Mouse (Mus musculus): Measurements from ENCODE around the gene Crybb1.

- TF ChIP-seq CTCF (IDR thresholded peaks at IDR 0.05; ENCODE audit: extremely low read depth, insufficient read depth, insufficient read length, insufficient replicate concordance): no peak
- TF ChIP-seq POLR2A (IDR thresholded peaks at IDR 0.05; ENCODE audit: low read depth, low read length): no peak
Measured at GRCm38 (mm10) chr5:112254282-112254806, 1.3 kb upstream of the Crybb1 start.
